Mouse (Mus musculus) neural tube, embryonic 10.5 days (tissue): ENCODE data around the gene Olfr827.

Experiments
- DNase-seq: peaks from one replicate; pipeline ENCODE4 v3.0.0-alpha.2; 2017; ENCODE audit warnings: low spot score; ENCODE audit errors: extremely low spot score

Gene Olfr827

DNA sequence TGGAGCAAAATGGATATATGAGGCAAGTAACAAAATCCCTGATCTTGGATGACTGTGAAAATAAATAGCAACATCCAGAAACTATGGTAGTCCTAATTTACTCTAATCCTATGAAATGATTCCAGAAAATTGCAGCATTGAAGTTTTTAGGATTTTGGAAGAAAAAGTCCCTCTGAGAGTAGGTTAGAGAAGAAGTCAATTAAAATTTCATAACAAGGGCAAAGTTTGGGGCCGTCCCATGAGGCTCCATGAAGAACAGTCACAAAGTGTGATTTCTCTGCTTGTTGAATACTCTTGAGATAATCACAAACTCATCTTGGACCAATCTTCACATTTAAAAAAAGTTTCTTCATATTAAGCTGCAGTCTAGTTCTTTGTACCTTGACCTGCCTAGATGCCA is at the start of gene Olfr827:
Olfr827 (minus strand) TSS at position 101 of the 400 bp plus-strand sequence.
- no peak for DNase-seq

DNA sequence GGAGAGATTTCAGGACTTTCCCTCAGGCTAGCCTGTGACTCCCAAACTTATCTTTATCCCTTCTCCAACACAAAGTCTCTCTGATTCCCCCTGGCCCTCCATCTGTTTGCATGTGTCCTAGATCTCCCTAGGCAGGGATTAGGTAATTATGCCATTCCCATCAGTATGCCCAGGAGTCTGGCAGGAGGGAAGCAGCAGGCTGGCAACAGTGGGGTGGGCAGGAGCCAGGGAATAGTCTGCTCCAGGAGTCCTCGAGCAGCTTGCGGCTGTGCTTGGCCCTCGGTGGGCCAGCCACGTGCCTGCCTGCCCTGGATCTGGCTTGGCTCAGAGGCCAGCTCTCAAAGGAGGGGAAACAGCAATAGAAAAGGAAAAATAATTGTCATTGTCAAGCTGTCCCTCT is 49.0 kb upstream of the Olfr827 start:
- DNase-seq, result no peak

DNA sequence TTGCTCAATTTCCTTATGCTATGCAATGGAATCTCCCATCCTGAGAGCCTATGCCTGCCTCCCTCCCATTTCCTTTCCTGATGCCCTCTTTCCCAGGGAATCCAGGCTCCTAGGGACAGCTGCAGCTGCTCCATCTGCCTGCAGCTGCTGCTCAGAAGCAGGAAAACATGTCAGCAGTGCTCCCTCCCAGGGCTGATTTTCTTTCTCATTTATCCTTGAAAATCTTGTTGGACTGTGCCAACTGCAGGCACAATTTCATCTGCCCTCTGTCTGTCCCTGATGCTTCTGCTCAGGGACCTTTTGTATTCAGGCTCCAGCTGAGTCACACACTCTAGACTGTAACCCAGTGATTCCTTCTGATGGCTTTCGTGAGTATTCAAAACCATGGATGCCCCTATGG is 45.3 kb upstream of the Olfr827 start:
- DNase-seq, result no peak

GRCm38 (mm10) chr10:130244271-130244670 is 30.1 kb upstream of the Olfr827 start:
- DNase-seq, result no peak

- DNase-seq, result no peak
These were observed 24.4 kb upstream of the Olfr827 start for GRCm38 (mm10) chr10:130238318-130239209.

- DNase-seq, result no peak
These were observed 20.4 kb upstream of the Olfr827 start for GRCm38 (mm10) chr10:130234576-130234975.

- DNase-seq, result no peak
These were observed 17.9 kb upstream of the Olfr827 start for GRCm38 (mm10) chr10:130232117-130232516.

DNA sequence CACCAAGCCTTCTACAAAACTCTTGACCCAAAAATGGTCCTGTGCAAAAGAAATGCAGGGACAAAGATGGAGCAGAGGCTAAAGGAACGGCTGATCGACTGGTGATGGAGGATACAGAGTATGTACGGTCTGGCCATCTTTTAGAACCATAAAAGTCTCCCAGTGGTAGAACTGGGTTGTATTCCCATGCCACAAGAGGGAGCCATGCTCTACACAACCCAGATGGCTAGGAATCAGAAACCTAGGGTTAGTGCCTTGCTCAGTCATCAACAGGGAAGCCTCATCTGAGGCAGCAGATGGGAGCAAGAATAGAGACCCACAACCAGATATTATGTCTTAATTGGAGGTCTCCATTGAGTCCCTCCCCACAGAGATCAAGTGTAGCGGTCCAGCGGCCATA is 15.4 kb upstream of the Olfr827 start:
- DNase-seq, result no peak

GRCm38 (mm10) chr10:130228246-130228645 is 14.0 kb upstream of the Olfr827 start:
- DNase-seq, result peak; percentile 42

- no peak for DNase-seq
These were observed 10.8 kb upstream of the Olfr827 start for GRCm38 (mm10) chr10:130225034-130225433.

GRCm38 (mm10) chr10:130184086-130184485 is 30.1 kb downstream of the Olfr827 start, which contains the start of gene Olfr826:
Gene Olfr826 (minus strand): TSS chr10:130184186.
- DNase-seq, result no peak

DNA sequence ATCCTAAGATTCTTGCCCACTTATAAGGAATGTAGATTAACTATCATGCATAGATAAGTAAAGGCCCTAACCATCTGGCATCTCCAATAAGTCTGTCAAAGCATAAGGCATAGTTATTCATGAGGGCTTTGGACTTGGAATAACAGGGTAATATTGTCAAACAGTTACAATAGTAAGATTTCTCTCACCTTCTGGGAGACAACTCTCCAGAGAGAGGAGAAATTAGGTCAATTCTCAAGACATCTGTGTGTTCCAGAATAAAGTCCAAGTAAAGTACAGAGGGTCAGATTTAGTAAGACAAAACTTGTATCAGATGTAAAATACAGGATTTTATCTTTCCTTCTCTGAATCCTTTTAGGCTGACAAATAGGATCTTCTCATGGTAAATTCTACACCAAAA is 47.5 kb downstream of the Olfr827 start, which contains the start of gene Olfr825:
Olfr825 (minus strand) TSS at position 101 of the 400 bp plus-strand sequence.
- DNase-seq, result no peak

- DNase-seq, result no peak
These were observed 49.0 kb downstream of the Olfr827 start for GRCm38 (mm10) chr10:130165196-130165595.
